Mouse (Mus musculus) midbrain, embryonic 11.5 days (tissue): ENCODE results near the gene Ubl4b. TPM values are rescaled to one million over a fixed set of nuclear protein-coding genes. Genes with fewer than 3 reads are reported as not detected.

Experiments used
- ATAC-seq: fragments of 200-750 bp; cut with Nextera tagmentation; 2 replicates; pipeline ENCODE4 v1.8.0; 2017; ENCODE audit warnings: moderate TSS enrichment, moderate library complexity; ENCODE audit not compliant: low FRiP score
- DNase-seq: peaks from one replicate; pipeline ENCODE4 v3.0.0; 2015; ENCODE audit warnings: low spot score; ENCODE audit errors: missing footprints
- H3K27ac ChIP-seq: fragments of 300-500 bp; sonication (generic); 2 replicates; pipeline ENCODE4 v1.5.1; 2014; ENCODE audit warnings: low read depth, low read length
- H3K27me3 ChIP-seq: fragments of 300-500 bp; sonication (generic); 2 replicates; pipeline ENCODE4 v1.6.1; 2014; ENCODE audit warnings: mild to moderate bottlenecking, low read length, moderate library complexity, mixed read lengths; ENCODE audit not compliant: control insufficient read depth, insufficient read depth
- H3K36me3 ChIP-seq: fragments of 300-500 bp; sonication (generic); 2 replicates; pipeline ENCODE4 v1.6.1; 2014; ENCODE audit warnings: mild to moderate bottlenecking, low read length, moderate library complexity, mixed read lengths; ENCODE audit not compliant: control insufficient read depth, insufficient read depth
- H3K4me1 ChIP-seq: fragments of 300-500 bp; sonication (generic); 2 replicates; pipeline ENCODE4 v1.6.1; 2014; ENCODE audit warnings: low read length; ENCODE audit not compliant: control insufficient read depth, insufficient read depth
- H3K4me2 ChIP-seq: fragments of 300-500 bp; sonication (generic); 2 replicates; pipeline ENCODE4 v1.6.1; 2014; ENCODE audit warnings: mild to moderate bottlenecking, moderate library complexity
- H3K4me3 ChIP-seq: fragments of 300-500 bp; sonication (generic); 2 replicates; pipeline ENCODE4 v1.5.1; 2014; ENCODE audit warnings: low read depth, low read length
- H3K9ac ChIP-seq: fragments of 300-500 bp; sonication (generic); 2 replicates; pipeline ENCODE4 v1.6.1; 2014; ENCODE audit warnings: low read length
- H3K9me3 ChIP-seq: fragments of 300-500 bp; sonication (generic); 2 replicates; pipeline ENCODE4 v1.6.1; 2016; ENCODE audit warnings: low read length; ENCODE audit not compliant: control insufficient read depth
- WGBS: fragments of 180-500 bp; shearing (Covaris S2); extraction: QIAGEN DNeasy Blood & Tissue Kit; methylation state at CpG from one replicate; pipeline ENCODE4 v1.1.7; 2014; 5-methylcytosine and 5-hydroxymethylcytosine counted together
- polyA plus RNA-seq: library from polyadenylated mRNA; unstranded; fragments of >200 nt; fragmentation: Nextera tagmentation; extraction: Ambion mirVana; gene quantifications from 2 replicates; pipeline ENCODE4 v1.2.1, GENCODE M21; 2014

Gene Ubl4b
- polyA plus RNA-seq, 1 experiment from 2014 or later = not detected

DNA sequence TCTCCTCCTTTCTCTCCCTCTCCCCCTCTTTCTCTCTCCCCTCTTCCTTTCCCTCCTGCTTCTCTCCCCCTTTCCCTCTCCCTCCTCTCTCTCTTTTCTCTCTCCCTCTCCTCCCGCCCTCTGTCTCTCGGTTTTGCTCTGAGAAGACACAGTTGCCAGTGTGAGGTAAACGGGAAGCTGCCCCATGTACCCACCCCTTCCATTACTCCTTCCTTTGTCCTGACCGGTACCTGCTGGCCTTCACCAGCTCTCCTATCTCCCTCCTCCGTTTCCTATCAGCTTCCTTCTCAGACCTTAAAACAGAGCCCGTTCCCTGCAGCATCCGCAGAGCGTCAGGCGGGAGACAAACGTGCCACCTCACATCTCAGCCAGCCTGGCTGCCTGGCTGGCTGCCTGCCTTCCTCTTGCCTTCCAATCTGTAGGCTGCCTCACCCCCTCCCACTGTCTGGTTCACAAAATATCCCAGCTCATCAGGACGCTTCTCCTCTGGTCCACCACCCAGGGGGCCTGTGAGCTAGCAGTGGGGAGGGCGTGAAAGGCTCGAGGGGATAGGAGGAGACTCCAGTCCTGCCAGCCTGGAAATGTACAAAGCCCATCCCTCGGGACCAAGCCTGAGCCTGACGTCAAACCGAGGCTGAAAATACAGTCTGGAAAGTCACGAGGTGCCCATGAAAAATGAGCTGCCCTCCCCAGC, 17.9 kb downstream of the Ubl4b start:
- no peaks in the 10 kb centered on the region for H3K9me3 ChIP-seq
- no peaks in the 10 kb centered on the region for H3K36me3 ChIP-seq
- peaks cover 4% of the 10 kb centered on the region; the same call in 1 of the 2 replicates for H3K27me3 ChIP-seq
- no peaks in the 10 kb centered on the region for H3K4me1 ChIP-seq
- peak overlapping the region; percentile 37 for H3K4me2 ChIP-seq
- 9% methylated on average over 17 of the region's 17 CpGs for WGBS
- peak overlapping the region; percentile 11; the same call in 1 of the 2 replicates for H3K4me3 ChIP-seq
- peak; percentile 89 for DNase-seq
- peak; percentile 73; the same call in 1 of the 2 replicates for ATAC-seq
- peak overlapping the region; percentile 49 for H3K9ac ChIP-seq
- H3K27ac ChIP-seq = no peak overlapping the region

DNA sequence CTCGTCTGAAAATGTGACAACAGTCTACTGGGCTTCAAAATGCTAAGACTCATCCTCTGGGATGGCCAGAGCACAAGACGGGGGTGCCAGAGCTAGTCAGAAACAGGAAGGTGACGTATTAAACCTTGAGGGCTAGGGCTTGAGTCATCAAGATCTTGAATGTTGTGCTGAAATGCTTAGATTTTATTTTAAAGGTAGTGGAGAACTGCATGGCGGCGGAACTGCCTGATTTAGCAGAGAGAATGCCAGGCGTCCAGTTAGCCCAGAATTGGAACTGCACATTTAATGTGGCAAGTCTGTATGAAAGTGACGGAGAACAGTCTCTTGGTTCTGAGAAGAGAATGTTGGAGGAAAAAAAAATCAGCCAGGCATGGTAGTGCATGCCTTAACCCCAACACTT, 19.9 kb downstream of the Ubl4b start:
- no peak overlapping the region for H3K4me3 ChIP-seq
- WGBS = 88% methylated on average over 7 of the region's 7 CpGs
- no peak overlapping the region for H3K9ac ChIP-seq
- H3K9me3 ChIP-seq = no peaks in the 10 kb centered on the region
- H3K27ac ChIP-seq = no peak overlapping the region
- ATAC-seq = no peak
- peaks cover 4% of the 10 kb centered on the region; the same call in 1 of the 2 replicates for H3K27me3 ChIP-seq
- no peaks in the 10 kb centered on the region for H3K36me3 ChIP-seq
- no peaks in the 10 kb centered on the region for H3K4me1 ChIP-seq
- no peak for DNase-seq
- no peak overlapping the region for H3K4me2 ChIP-seq

DNA sequence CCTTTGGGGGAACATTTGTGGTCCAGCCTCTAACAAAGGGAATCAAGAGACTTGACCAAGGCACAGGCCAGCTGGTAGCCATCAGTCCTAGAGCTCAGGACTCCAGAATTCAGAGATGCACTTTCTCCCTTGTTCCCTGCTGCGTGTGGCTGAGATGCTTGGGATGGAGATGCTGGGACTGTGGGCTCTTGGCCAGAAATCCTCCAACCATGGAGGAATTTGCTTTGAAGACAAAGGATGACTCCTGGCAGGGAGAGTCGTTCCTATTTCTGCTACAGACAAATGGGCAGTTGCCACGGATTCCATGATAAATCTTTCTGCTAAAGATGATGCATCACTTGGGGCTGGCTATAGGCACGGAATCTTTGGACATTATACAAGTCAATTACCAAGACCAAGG, 21.3 kb downstream of the Ubl4b start:
- Histone ChIP-seq H3K27me3 (peaks cover 4% of the 10 kb centered on the region; the same call in 1 of the 2 replicates), H3K9me3 (no peaks in the 10 kb centered on the region), H3K4me1 (peaks cover 7% of the 10 kb centered on the region), H3K27ac (no peak overlapping the region), H3K4me2 (no peak overlapping the region), H3K36me3 (no peaks in the 10 kb centered on the region), H3K9ac (no peak overlapping the region), H3K4me3 (no peak overlapping the region)
- no peak for ATAC-seq
- peak; percentile 47 for DNase-seq
- 76% methylated on average over 4 of the region's 4 CpGs for WGBS

DNA sequence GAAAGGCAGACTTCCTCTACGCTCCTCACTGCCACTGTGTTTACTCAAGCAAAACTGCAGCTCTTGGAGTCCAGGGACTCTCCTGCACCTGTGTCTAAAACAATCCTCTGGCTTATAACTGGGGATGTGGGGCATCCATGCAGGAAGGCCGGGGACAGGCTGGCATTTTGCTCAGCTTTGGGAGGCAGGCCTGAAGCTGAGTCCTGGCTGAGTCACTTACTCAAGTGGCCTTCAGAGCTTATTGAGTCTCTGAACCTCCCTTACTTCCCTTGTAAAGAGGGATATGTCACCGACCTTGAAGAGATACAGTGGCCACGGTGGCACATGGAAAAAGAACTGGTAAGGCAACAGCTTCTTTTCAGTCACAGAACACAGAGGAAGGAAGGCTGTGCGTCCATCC, 24.3 kb downstream of the Ubl4b start:
- WGBS = 79% methylated on average over 5 of the region's 5 CpGs
- peaks cover 10% of the 10 kb centered on the region for H3K4me1 ChIP-seq

DNA sequence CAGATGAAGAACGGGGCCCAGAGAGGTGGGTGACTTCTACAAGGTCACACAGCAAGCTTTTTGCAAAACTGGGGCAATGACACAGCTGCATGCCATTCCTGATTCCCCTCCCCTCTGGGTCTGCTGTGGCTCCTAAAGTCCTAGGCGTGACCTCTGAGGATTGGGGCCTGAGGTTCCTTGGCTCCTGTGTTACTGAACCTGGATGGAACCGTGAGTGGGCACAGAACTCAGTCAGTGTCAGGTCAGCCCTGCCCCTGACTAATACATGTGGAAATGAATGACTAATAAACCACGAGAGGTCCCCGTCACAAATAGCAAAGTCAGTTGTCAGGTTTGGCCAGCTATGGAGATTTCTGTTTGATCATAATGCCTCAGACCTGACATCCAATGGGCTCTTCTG, 25.7 kb downstream of the Ubl4b start:
- H3K4me2 ChIP-seq = no peak overlapping the region; the same call in 1 of the 2 replicates
- 79% methylated on average over 5 of the region's 5 CpGs for WGBS

More for the DNA sequence above, 24.3 kb downstream of the Ubl4b start:
- no peaks in the 10 kb centered on the region for H3K27me3 ChIP-seq
- no peaks in the 10 kb centered on the region for H3K9me3 ChIP-seq
- DNase-seq (peak; percentile 8), ATAC-seq (no peak)
- H3K4me3 ChIP-seq = no peak overlapping the region
- H3K9ac ChIP-seq = no peak overlapping the region
- no peaks in the 10 kb centered on the region for H3K36me3 ChIP-seq
- no peak overlapping the region for H3K4me2 ChIP-seq
- no peak overlapping the region for H3K27ac ChIP-seq

DNA sequence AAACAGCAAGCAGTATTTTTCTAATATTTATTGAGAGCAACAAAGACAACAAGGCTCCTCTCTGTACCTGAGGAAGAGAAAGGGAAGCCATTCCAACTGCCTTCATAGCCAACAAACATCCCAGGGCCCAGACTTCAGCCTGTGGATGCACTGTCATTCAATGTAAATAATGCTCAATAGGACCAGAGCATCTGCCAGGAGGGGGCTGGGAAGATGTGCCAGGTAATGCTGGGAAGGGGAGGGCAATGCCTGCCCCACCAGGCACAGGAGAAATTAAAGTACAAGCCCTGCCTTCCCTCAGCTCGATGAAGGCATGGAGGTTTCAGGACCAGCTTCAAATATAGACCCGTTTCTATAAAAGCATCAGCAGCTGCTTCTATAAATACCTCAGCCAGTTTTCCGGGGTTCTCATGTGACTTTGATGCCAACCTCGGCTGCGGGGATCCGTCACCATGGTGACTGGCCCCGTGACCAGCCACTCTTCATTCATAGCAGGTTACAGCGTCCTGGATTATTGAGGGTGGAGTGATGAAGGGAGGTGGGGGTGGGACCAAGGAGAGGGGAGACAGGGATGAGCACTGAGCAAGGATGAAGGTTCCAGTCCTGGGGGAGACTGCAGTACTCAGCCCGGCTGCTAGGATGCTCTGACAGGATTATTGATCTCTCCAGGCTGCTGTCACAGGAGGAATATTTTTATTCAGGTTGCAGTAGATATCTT, 26.3 kb downstream of the Ubl4b start:
- Histone ChIP-seq H3K4me2 (no peak overlapping the region; the same call in 1 of the 2 replicates), H3K27me3 (no peaks in the 10 kb centered on the region), H3K4me1 (peaks cover 10% of the 10 kb centered on the region), H3K9ac (peak overlapping the region; percentile 13; the same call in 1 of the 2 replicates), H3K4me3 (no peak overlapping the region), H3K27ac (no peak overlapping the region), H3K36me3 (no peaks in the 10 kb centered on the region), H3K9me3 (no peaks in the 10 kb centered on the region)
- ATAC-seq = peak; percentile 91
- DNase-seq = peak; percentile 83
- WGBS = 34% methylated on average over 9 of the region's 9 CpGs

More for the DNA sequence above, 25.7 kb downstream of the Ubl4b start:
- Histone ChIP-seq H3K27ac (no peak overlapping the region), H3K36me3 (no peaks in the 10 kb centered on the region), H3K27me3 (no peaks in the 10 kb centered on the region), H3K9me3 (no peaks in the 10 kb centered on the region), H3K9ac (no peak overlapping the region), H3K4me3 (no peak overlapping the region), H3K4me1 (peaks cover 10% of the 10 kb centered on the region)
- peak; percentile 31 for DNase-seq
- ATAC-seq = peak; percentile 36

DNA sequence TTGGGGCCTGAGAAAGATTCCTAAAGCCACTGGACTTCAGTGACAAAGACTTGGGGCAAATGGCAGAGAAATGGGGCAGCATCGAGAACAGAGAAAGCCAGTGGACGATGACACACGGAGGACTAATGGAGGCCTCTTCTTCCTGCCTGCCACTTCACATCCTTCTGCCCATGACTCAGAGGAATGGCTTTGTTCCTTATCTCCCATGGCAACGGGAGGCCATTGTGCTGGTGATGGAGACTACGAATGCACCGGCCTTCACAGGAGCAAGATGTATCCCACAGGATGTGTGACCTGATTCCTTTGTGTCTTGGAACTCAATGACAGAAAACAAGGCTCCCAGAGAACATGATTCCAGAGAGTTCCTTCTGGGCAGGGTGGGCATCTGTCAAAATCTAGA, 30.3 kb downstream of the Ubl4b start:
- Histone ChIP-seq H3K4me2 (no peak overlapping the region), H3K36me3 (no peaks in the 10 kb centered on the region), H3K9ac (no peak overlapping the region), H3K4me3 (no peak overlapping the region), H3K27me3 (peaks cover 4% of the 10 kb centered on the region; the same call in 1 of the 2 replicates), H3K4me1 (peaks cover 10% of the 10 kb centered on the region), H3K9me3 (no peaks in the 10 kb centered on the region), H3K27ac (no peak overlapping the region)
- DNase-seq = peak; percentile 51
- 52% methylated on average over 6 of the region's 6 CpGs for WGBS
- no peak for ATAC-seq

DNA sequence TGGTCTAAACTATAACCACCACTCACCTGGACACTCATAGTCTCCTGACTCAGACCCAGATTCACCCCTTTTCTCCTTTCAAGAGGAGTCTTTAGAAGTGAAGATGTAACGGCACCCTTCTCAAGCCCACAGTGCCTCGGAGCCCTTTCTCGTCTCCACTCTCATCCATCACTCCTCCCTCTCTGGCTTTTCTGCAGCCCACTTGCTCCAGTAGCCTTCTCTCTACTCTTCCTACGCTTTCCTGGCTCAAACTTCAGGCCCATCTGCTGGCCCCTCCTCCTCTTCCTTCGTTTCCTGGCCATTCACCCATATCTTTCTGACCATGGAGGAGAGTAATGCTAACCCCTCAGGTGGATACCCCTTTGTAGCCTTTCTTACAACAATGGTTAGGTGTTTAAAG, 33.9 kb downstream of the Ubl4b start:
- 75% methylated on average over 5 of the region's 5 CpGs for WGBS
- no peak for ATAC-seq

DNA sequence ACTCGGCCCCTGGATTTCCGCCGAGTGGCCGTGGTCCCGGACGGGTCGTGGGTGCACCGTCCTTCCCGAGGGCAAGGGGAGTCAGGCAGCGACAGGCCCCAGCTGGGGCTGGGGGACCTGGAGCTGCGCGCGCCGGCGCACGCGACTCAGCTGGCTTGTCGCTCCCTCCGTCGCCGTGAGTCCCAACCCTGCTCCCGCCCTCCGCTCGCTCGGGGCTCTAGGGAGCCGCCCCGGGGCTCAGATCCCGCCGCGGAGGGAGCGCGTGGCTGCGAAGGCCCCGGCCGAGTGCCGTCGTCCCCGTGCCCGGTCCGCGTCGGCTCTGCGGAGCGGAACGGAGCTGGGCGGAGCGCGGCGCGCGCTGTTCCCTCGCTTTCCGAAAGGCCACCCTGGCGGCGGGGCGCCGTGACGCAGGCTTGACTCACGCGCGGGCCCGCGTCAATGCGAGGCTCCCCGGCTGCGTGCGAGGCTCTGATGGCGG, 37.2 kb downstream of the Ubl4b start, which contains the start of gene Slc6a17:
Gene Slc6a17, minus strand, starts transcription at position 388 of the 478 bp plus-strand sequence.
- peaks cover 41% of the 10 kb centered on the region for H3K27me3 ChIP-seq
- peak within 1 kb of the TSS; percentile 97 for H3K4me2 ChIP-seq
- peak; percentile 93 for DNase-seq

More for the DNA sequence above, 33.9 kb downstream of the Ubl4b start:
- H3K9ac ChIP-seq = no peak overlapping the region
- H3K27me3 ChIP-seq = peaks cover 38% of the 10 kb centered on the region
- no peaks in the 10 kb centered on the region for H3K9me3 ChIP-seq
- H3K4me3 ChIP-seq = no peak overlapping the region
- H3K27ac ChIP-seq = no peak overlapping the region
- no peak overlapping the region for H3K4me2 ChIP-seq
- H3K36me3 ChIP-seq = no peaks in the 10 kb centered on the region
- peaks cover 8% of the 10 kb centered on the region; the same call in 1 of the 2 replicates for H3K4me1 ChIP-seq
- DNase-seq = peak; percentile 57

More for the DNA sequence above, 37.2 kb downstream of the Ubl4b start, which contains the start of gene Slc6a17:
- Histone ChIP-seq H3K36me3 (no peaks in the 10 kb centered on the region), H3K9me3 (no peaks in the 10 kb centered on the region), H3K9ac (peak within 1 kb of the TSS; percentile 55), H3K4me1 (peaks cover 10% of the 10 kb centered on the region; the same call in 1 of the 2 replicates), H3K27ac (no peak within 1 kb of the TSS), H3K4me3 (peak within 1 kb of the TSS; percentile 46)
- WGBS = under 1% methylated on average over 59 of the region's 68 CpGs
- peak; percentile 83 for ATAC-seq
